Mouse (Mus musculus) hindbrain, embryonic 13.5 days (tissue): ENCODE results near the gene Stx12. TPM values are rescaled to one million over a fixed set of nuclear protein-coding genes. Genes with fewer than 3 reads are reported as not detected.
"Not testable (repeated sequence)": the region's sequence is repeated elsewhere in the genome, so short reads cannot be mapped to it uniquely, and the experiment has no call there.

Source experiments
- ATAC-seq: fragments of 200-750 bp; cut with Nextera tagmentation; 2 replicates; pipeline ENCODE4 v1.8.0; 2017; ENCODE audit warnings: moderate TSS enrichment; ENCODE audit not compliant: low FRiP score
- H3K27ac ChIP-seq: fragments of 300-500 bp; sonication (generic); 2 replicates; pipeline ENCODE4 v1.5.1; 2015; ENCODE audit warnings: inconsistent platforms, mild to moderate bottlenecking, moderate library complexity
- H3K27me3 ChIP-seq: fragments of 300-500 bp; sonication (generic); 2 replicates; pipeline ENCODE4 v1.6.1; 2015; ENCODE audit warnings: mild to moderate bottlenecking, inconsistent platforms
- H3K36me3 ChIP-seq: fragments of 300-500 bp; sonication (generic); 2 replicates; pipeline ENCODE4 v1.6.1; 2015; ENCODE audit warnings: mild to moderate bottlenecking, inconsistent platforms
- H3K4me1 ChIP-seq: fragments of 300-500 bp; sonication (generic); replicated peaks from 2 replicates; pipeline ENCODE4 v1.6.1; 2015; ENCODE audit warnings: inconsistent platforms
- H3K4me2 ChIP-seq: fragments of 300-500 bp; sonication (generic); 2 replicates; pipeline ENCODE4 v1.6.1; 2015; ENCODE audit warnings: inconsistent platforms, mild to moderate bottlenecking, moderate library complexity
- H3K4me3 ChIP-seq: fragments of 300-500 bp; sonication (generic); 2 replicates; pipeline ENCODE4 v1.5.1; 2015; ENCODE audit warnings: mild to moderate bottlenecking, inconsistent platforms
- H3K9ac ChIP-seq: fragments of 300-500 bp; sonication (generic); 2 replicates; pipeline ENCODE4 v1.6.1; 2015; ENCODE audit warnings: mild to moderate bottlenecking, inconsistent platforms
- H3K9me3 ChIP-seq: fragments of 300-500 bp; sonication (generic); 2 replicates; pipeline ENCODE4 v1.6.1; 2016; ENCODE audit warnings: inconsistent platforms
- WGBS: fragments of 180-500 bp; shearing (Covaris S2); methylation state at CpG from one replicate; pipeline ENCODE4 v1.1.7; 2015; 5-methylcytosine and 5-hydroxymethylcytosine counted together
- polyA plus RNA-seq: library from polyadenylated mRNA; unstranded; fragments of >200 nt; fragmentation: Nextera tagmentation; extraction: Ambion mirVana; gene quantifications from 2 replicates; pipeline ENCODE4 v1.2.1, GENCODE M21; 2015

The Stx12 gene
- polyA plus RNA-seq, result 141 and 144 TPM in 2 replicates

- peak within 1 kb of the TSS; percentile 87 for H3K27ac ChIP-seq
- peak; percentile 95 for ATAC-seq
- H3K36me3 ChIP-seq, result peaks cover 11% of the 10 kb centered on the region
- no peaks in the 10 kb centered on the region for H3K9me3 ChIP-seq
- peak within 1 kb of the TSS; percentile 98 for H3K4me3 ChIP-seq
- WGBS, result under 1% methylated on average over 72 of the region's 72 CpGs
- H3K9ac ChIP-seq, result peak within 1 kb of the TSS; percentile 96
- H3K27me3 ChIP-seq, result no peaks in the 10 kb centered on the region
- H3K4me1 ChIP-seq, result peaks cover 35% of the 10 kb centered on the region
- peak within 1 kb of the TSS; percentile 85 for H3K4me2 ChIP-seq
Measured at GRCm38 (mm10) chr4:132884064-132884843, at the start of gene Stx12. Gene Stx12, minus strand, starts transcription at chr4:132884509.

DNA sequence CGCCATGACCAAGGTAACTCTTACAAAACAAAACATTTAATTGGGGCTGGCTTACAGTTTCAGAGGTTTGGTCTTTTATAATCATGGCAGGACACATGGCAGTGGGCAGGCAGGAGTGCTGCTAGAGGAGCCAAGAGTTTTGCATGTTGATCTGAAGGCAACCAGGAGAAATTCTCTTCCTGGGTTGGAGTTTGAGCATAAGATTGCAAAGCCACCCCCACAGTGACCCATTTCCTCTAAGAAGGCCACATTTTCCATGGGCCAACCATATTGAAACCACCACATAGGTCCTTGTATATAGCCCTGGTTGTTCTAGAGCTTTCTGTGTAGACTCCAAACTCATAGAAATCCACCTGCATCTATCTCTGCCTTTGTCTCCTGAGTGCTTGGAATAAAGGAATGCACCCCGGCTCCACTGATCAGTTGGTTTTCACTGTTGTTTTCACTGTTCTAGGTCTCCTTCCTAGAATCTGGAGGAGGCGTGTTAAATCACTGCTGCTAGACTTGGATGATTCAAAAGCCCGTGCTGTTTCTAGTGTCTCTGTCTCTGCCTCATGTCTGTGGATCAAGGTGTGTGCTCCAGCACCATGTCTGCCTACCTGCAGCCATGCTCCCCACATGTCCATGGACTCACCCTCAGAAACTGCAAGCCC is 48.6 kb upstream of the Stx12 start:
- ATAC-seq, result no peak
- Histone ChIP-seq H3K9ac (no peak overlapping the region), H3K36me3 (no peaks in the 10 kb centered on the region), H3K9me3 (no peaks in the 10 kb centered on the region), H3K4me3 (no peak overlapping the region), H3K27ac (no peak overlapping the region), H3K4me2 (no peak overlapping the region), H3K27me3 (0 out of 2 replicates have a peak, but pooled peaks cover 7% of the 10 kb centered on the region), H3K4me1 (peaks cover 14% of the 10 kb centered on the region)
- 86% methylated on average over 4 of the region's 4 CpGs for whole genome bisulfite sequencing

- WGBS, result 3% methylated on average over 8 of the region's 8 CpGs
- Histone ChIP-seq H3K4me1 (peaks cover 10% of the 10 kb centered on the region; the same call in 1 of the 2 replicates), H3K36me3 (no peaks in the 10 kb centered on the region), H3K4me3 (no peak overlapping the region), H3K9ac (no peak overlapping the region), H3K27me3 (0 out of 2 replicates have a peak, but pooled peaks cover 7% of the 10 kb centered on the region), H3K4me2 (no peak overlapping the region), H3K27ac (no peak overlapping the region), H3K9me3 (no peaks in the 10 kb centered on the region)
- no peak for ATAC-seq
Measured at GRCm38 (mm10) chr4:132930784-132931183, 46.5 kb upstream of the Stx12 start.

DNA sequence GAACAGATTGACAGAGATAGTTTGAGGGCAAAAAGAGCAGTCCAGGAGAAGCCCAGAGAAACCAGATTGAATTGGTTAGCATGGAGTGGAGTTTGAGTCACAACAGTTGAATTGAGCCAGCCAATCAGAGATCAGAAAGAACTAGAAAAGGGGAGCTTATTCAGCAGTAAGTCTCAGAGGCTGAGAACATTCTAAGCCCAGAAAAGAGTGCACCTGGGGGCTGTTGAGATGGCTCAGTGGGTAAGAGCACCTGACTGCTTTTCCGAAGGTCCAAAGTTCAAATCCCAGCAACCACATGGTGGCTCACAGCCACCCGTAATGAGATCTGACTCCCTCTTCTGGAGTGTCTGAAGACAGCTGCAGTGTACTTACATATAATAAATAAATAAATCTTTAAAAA is 42.2 kb upstream of the Stx12 start:
- H3K9ac ChIP-seq, H3K9me3 ChIP-seq, H3K27ac ChIP-seq, H3K36me3 ChIP-seq, H3K27me3 ChIP-seq, H3K4me2 ChIP-seq, ATAC-seq, H3K4me1 ChIP-seq, H3K4me3 ChIP-seq: not testable (repeated sequence)
- whole genome bisulfite sequencing, result 80% methylated on average over 2 of the region's 2 CpGs

DNA sequence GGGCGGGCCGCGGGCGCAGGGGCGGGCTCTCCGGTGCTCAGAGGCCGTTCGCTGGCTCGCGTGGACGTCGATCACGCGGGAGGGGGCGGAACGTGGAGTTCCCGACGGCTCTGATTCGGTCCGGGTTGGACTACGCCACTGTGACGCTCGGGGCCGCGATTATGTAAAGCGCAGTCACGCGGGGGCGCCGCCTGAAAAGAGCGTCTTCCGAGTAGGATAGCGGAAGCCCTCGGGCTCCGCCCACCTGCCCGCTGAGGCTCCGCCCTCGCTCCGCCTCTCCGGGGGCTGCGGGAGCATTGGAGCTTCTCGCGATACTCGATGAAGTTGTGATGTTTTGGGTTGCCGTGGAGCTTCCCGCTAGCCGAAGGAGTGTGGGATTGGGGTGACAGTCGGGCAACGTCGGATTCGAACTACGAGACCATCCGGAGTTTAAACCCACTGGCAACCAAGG is 38.3 kb upstream of the Stx12 start, which contains the start of gene Fam76a:
Gene Fam76a (minus strand): TSS at position 1 of the 451 bp plus-strand sequence.
- peaks cover 18% of the 10 kb centered on the region for H3K36me3 ChIP-seq
- peak within 1 kb of the TSS; percentile 98 for H3K4me3 ChIP-seq
- peak; percentile 99 for ATAC-seq
- H3K4me1 ChIP-seq, result peaks cover 18% of the 10 kb centered on the region
- peak within 1 kb of the TSS; percentile 78 for H3K4me2 ChIP-seq
- no peaks in the 10 kb centered on the region for H3K9me3 ChIP-seq
- H3K27ac ChIP-seq, result peak within 1 kb of the TSS; percentile 93
- no peaks in the 10 kb centered on the region for H3K27me3 ChIP-seq
- peak within 1 kb of the TSS; percentile 95 for H3K9ac ChIP-seq
- under 1% methylated on average over 53 of the region's 53 CpGs for WGBS

DNA sequence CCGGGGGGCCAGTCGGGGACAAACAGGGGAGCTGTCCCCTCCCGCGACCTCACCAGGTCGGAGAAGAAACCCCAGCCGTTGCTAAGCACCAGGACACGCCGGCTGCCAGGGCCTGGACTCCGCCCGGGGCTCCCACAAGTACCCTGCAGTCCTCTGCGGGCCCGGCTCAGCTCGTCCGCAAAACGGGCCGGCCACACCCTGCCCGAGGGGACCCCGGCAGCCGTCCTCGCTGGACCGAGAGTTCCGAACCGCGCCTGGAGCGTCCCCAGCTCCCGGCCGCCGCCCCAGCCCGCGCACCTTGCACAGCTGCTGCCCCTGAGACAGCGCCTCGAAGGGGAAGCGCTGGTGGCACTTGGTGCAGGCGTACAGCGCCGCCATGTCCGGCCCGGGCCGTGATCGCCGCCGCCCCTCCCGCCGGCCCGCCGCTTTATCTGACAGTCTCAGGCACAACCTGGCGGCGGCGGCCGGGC is 37.8 kb upstream of the Stx12 start:
- WGBS, result under 1% methylated on average over 50 of the region's 50 CpGs
- H3K9ac ChIP-seq, result peak overlapping the region; percentile 95
- peak overlapping the region; percentile 98 for H3K4me3 ChIP-seq
- H3K4me2 ChIP-seq, result peak overlapping the region; percentile 60
- H3K36me3 ChIP-seq, result peaks cover 23% of the 10 kb centered on the region
- no peaks in the 10 kb centered on the region for H3K27me3 ChIP-seq
- H3K27ac ChIP-seq, result peak overlapping the region; percentile 93
- peaks cover 18% of the 10 kb centered on the region for H3K4me1 ChIP-seq
- no peak; the same call in 1 of the 2 replicates for ATAC-seq
- no peaks in the 10 kb centered on the region for H3K9me3 ChIP-seq

GRCm38 (mm10) chr4:132921488-132921887 is 37.2 kb upstream of the Stx12 start:
- WGBS, result 45% methylated on average over 12 of the region's 12 CpGs
- Histone ChIP-seq H3K9me3 (no peaks in the 10 kb centered on the region), H3K4me1 (peaks cover 18% of the 10 kb centered on the region), H3K4me3 (peak overlapping the region; percentile 98), H3K36me3 (peaks cover 28% of the 10 kb centered on the region), H3K4me2 (peak overlapping the region; percentile 60), H3K9ac (peak overlapping the region; percentile 95), H3K27me3 (no peaks in the 10 kb centered on the region), H3K27ac (peak overlapping the region; percentile 93; the same call in 1 of the 2 replicates)
- ATAC-seq, result no peak

- Histone ChIP-seq H3K4me1 (peaks cover 18% of the 10 kb centered on the region), H3K27me3 (no peaks in the 10 kb centered on the region), H3K9ac (no peak overlapping the region), H3K4me2 (no peak overlapping the region), H3K36me3 (peaks cover 41% of the 10 kb centered on the region), H3K9me3 (no peaks in the 10 kb centered on the region), H3K27ac (no peak overlapping the region), H3K4me3 (no peak overlapping the region)
- WGBS, result 91% methylated on average over 4 of the region's 4 CpGs
- no peak for ATAC-seq
Measured at GRCm38 (mm10) chr4:132920171-132920570, 35.9 kb upstream of the Stx12 start.

DNA sequence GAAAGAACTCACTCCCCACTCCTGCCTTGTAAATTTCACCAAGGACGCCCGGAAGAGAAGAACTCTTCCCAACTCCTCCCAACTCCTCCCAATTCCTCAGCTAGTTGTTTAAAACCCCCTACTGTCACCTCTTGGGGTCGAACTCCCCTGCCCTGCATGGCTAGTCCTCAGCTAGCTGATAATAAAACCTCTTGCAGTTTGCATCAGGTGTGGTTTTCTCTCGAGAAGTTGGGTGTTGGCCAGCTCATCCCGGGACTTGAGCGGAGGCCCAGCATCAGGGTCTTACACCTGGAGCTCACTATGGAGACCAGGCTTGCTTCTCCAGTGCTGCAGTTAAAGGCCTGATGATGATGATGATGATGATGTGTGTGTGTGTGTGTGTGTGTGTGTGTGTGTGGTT is 34.2 kb upstream of the Stx12 start:
- not testable (repeated sequence) for H3K27ac ChIP-seq, H3K9ac ChIP-seq, ATAC-seq, H3K4me3 ChIP-seq, H3K9me3 ChIP-seq, H3K4me2 ChIP-seq, H3K27me3 ChIP-seq
- H3K36me3 ChIP-seq, result peaks cover 58% of the 10 kb centered on the region
- WGBS, result 88% methylated on average over 6 of the region's 6 CpGs
- peaks cover 17% of the 10 kb centered on the region for H3K4me1 ChIP-seq

DNA sequence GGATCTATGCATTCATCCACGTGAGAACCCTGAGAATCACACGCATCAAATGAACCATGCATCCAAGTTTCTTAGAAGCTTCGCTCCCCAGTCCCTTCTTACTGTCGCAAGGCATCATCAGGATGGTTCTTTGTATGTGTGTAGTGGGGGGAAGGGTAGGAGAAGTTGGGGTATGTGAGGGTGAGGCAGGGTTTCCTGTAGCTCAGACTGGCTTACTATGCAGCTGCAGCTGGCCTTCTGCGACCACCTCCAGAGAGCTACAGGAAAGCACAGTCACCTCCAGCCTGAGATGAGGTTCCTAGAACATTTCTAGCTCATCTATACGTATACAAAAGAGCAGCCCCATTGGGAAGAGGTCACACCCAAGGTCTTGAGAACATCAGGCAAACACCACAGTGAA is 27.8 kb upstream of the Stx12 start:
- no peaks in the 10 kb centered on the region for H3K4me1 ChIP-seq
- H3K27me3 ChIP-seq, result no peaks in the 10 kb centered on the region
- no peak for ATAC-seq
- H3K36me3 ChIP-seq, result peaks cover 93% of the 10 kb centered on the region
- H3K9ac ChIP-seq, result no peak overlapping the region
- H3K4me3 ChIP-seq, result no peak overlapping the region
- no peaks in the 10 kb centered on the region for H3K9me3 ChIP-seq
- no peak overlapping the region for H3K4me2 ChIP-seq
- H3K27ac ChIP-seq, result no peak overlapping the region
- WGBS, result 94% methylated on average over 6 of the region's 6 CpGs

GRCm38 (mm10) chr4:132905843-132906360 is 21.6 kb upstream of the Stx12 start:
- Histone ChIP-seq H3K4me1 (no peaks in the 10 kb centered on the region), H3K9ac (no peak overlapping the region), H3K4me3 (no peak overlapping the region), H3K27me3 (no peaks in the 10 kb centered on the region), H3K27ac (0 out of 2 replicates have a peak overlapping the region, but pooled peaks have one; percentile 2), H3K4me2 (no peak overlapping the region), H3K9me3 (no peaks in the 10 kb centered on the region), H3K36me3 (peaks cover 88% of the 10 kb centered on the region)
- 88% methylated on average over 5 of the region's 5 CpGs for WGBS
- no peak for ATAC-seq

GRCm38 (mm10) chr4:132904765-132905309 is 20.5 kb upstream of the Stx12 start:
- H3K4me3 ChIP-seq, result no peak overlapping the region
- H3K27me3 ChIP-seq, result no peaks in the 10 kb centered on the region
- no peak overlapping the region; the same call in 1 of the 2 replicates for H3K9ac ChIP-seq
- H3K4me1 ChIP-seq, result no peaks in the 10 kb centered on the region
- WGBS, result 84% methylated on average over 9 of the region's 9 CpGs
- no peaks in the 10 kb centered on the region for H3K9me3 ChIP-seq
- ATAC-seq, result no peak
- H3K4me2 ChIP-seq, result no peak overlapping the region
- 0 out of 2 replicates have a peak overlapping the region, but pooled peaks have one; percentile 2 for H3K27ac ChIP-seq
- H3K36me3 ChIP-seq, result peaks cover 86% of the 10 kb centered on the region
